In genomic region chr8:11219282-11219681, GRCm38 (mm10) we compare ENCODE assay signal across 13 mouse cellular contexts.
"Had no signal": no experiment of that assay in that cellular context is flagged by ENCODE, and none has a peak within 500 bp of the region (broad histone marks: within the 10 kb centered on the region; RNA-seq: fewer than 3 reads in every experiment).

No protein-coding gene starts in this region.

- H3K4me2 ChIP-seq: hindbrain, embryonic 15.5 days; limb, embryonic 12.5 days; liver, embryonic 15.5 days; midbrain, embryonic 13.5 days had no signal

- H3K4me1 ChIP-seq: hindbrain, embryonic 15.5 days; limb, embryonic 12.5 days; liver, embryonic 15.5 days; midbrain, embryonic 13.5 days had no signal

- H3K4me3 ChIP-seq: hindbrain, embryonic 15.5 days; layer of hippocampus, adult 2 months; limb, embryonic 12.5 days; liver, embryonic 15.5 days; midbrain, embryonic 13.5 days had no signal

- H3K27me3 ChIP-seq: hindbrain, embryonic 15.5 days; limb, embryonic 12.5 days; liver, embryonic 15.5 days; midbrain, embryonic 13.5 days had no signal

- DNase-seq: kidney, adult 2 months; kidney, postnatal 36 days; liver; right cerebral cortex, postnatal 14 days; thymus, adult 2 months; thymus, postnatal 25 days had no signal

- ATAC-seq: midbrain, embryonic 13.5 days had no signal

- H3K9ac ChIP-seq: hindbrain, embryonic 15.5 days; limb, embryonic 12.5 days; liver, embryonic 15.5 days; midbrain, embryonic 13.5 days had no signal

- H3K9me3 ChIP-seq: hindbrain, embryonic 15.5 days; limb, embryonic 12.5 days; liver, embryonic 15.5 days; midbrain, embryonic 13.5 days had no signal

- H3K27ac ChIP-seq: hindbrain, embryonic 15.5 days; kidney, postnatal 0 days; layer of hippocampus, adult 2 months; limb, embryonic 12.5 days; liver, embryonic 15.5 days; macrophage; midbrain, embryonic 13.5 days had no signal

- H3K36me3 ChIP-seq: hindbrain, embryonic 15.5 days; liver, embryonic 15.5 days; midbrain, embryonic 13.5 days had no signal
